Mouse (Mus musculus): Measurements from ENCODE around the gene Babam2.
"Not testable (repeated sequence)": the region's sequence is repeated elsewhere in the genome, so short reads cannot be mapped to it uniquely, and the experiment has no call there.

Gene Babam2

DNA sequence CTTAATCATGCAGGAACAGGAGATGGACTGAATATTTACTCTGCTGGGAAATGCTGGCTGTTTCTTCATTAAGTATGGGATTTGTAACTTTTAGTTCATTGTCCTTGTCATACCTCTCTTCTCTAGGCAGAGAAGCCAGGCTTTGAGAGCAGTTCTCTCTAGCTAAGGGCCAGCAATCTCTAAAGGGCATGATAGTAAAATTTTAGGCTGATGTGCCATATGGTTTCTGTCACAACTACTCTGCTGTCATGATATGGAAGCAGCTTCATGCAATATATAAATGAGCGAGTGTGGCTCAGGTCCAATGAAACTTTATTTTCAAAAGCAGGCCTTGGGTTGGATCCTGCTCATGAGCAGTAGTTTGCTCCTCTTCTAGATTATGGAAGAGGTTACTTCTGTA, 142.9 kb downstream of the Babam2 start:
- DNase-seq, result no peak

DNA sequence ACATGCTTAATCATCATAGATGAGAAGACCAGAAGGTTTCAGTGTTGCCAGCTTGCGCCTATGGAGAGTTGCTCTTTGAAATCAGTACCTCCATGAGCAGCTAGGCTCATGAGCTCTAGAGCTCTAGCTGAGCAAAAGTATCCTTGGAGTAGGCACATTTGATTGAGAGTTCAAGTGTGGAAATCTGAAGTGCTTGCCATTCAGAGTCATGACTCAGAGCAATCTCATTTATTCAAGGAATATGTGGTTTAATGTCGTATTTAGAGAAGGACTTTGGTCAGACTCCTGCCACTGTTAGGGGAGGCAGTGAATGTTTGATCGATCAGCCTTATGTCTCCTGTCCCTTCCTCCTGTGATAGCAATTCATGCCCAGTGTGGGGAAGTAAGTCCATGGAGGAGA, 147.4 kb downstream of the Babam2 start:
- no peak for DNase-seq

- no peak for DNase-seq
These were observed 149.5 kb downstream of the Babam2 start for GRCm38 (mm10) chr5:31846971-31847370.

- no peak for DNase-seq
These were observed 151.5 kb downstream of the Babam2 start for GRCm38 (mm10) chr5:31848995-31849394.

DNA sequence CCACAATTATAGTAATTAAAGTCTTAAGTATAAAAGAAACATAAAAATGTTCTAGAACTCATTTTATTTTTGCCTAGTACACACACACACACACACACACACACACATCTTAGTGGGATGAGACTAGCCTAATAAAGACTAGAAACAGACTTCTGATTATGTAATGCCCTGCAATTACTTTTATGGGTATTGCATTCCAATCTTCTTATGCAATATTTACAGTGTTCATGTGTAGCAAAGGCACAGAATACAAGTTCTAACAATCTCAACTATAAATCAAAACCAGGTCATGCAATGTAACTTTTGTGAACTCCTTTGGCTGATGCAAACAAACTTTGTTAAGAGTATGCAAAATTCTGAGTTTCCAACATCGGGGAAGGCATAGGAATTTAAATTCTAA, 155.3 kb downstream of the Babam2 start:
- no peak for DNase-seq

GRCm38 (mm10) chr5:31853831-31854230, 156.3 kb downstream of the Babam2 start:
- no peak for DNase-seq

DNA sequence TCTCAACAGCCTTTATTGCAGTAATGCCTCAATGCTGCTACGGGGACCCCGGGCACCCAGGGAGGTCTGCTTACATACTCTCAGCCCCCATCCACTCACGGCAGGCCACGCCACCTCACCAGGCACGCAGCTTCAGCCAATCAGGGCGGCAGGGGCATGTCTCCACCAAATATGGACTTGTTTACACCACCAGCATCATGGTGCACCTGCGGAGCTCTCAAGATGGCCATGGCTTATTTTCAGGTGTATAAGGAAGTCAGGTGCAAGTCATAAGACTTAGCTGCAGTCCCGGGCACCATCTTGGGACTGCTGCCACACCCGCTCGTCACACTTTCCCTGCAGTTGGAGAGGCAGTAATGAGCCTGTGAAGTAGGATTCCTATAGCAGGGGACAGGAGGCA, 161.4 kb downstream of the Babam2 start:
- not testable (repeated sequence) for DNase-seq

GRCm38 (mm10) chr5:31860426-31860825, 162.9 kb downstream of the Babam2 start:
- no peak for DNase-seq

DNA sequence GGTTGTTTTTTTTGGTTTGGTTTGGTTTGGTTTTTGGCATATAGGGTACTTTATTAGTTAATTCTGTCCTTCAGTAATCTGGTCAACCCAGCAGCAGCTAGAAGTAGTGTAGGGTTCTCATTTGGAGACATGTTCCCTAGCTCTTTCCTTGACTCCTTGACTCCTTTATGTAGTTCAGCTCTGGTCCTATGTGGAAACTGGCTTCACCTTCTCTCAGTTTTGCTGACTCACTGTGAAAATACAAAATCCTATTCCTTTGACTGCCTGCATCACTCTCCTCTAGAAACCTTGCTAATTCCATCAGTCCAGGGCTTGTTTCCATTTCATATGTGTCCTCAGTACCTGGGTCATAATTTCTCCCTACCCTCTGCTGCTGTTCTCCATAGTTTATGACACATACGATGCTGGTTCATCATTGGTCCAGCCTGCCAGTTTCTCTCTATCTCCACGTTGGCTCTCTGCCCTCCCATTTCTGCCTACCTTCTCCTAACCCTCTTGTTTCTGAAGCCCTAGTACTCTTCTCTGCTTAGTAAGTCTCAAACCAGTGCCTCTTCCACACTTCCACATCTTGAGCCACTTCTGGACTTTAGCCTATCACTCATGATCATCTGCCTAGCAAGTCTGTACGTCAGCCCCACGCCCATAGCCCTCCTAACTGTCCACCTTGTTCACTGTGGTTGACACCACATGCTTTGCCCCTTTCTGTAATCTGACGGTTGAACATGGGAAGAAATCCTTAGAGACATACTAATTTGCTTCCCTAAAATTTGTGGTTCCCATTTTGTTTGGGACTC, 163.5 kb downstream of the Babam2 start:
- DNase-seq, result no peak

DNA sequence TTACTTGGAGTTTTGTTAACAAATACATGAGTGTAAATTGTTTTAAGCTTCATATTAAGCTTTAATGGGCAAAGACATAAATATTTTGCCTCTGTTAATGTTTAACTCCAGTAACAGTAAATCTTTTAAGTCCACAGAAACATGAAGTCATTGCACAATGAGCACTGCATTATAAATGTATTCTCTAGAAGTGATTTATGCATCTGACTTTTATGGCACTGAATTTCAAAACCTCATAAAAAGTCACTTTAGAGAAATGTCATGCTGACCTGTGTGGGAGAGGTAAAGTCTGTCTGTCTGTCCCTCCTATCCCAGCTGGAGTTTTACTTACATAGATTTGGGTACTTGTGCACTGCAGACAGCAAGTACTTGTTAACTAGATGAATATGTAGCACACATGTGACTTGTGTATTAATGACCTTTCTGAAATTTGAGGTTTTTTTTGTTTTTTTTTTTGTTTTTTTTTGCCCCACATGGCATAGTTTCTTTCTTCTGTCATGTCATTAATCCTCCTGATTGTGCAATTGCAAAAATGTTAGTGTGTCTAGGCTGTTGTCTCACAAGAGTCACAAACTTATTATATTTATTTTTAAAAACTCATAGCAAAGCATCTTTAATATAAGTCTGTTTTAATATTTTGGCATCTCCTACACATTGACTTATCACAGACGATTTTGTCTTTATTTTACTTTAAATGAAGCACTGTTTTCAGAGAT, 165.4 kb downstream of the Babam2 start:
- no peak for DNase-seq

GRCm38 (mm10) chr5:31864095-31864494, 166.6 kb downstream of the Babam2 start:
- no peak for DNase-seq

DNA sequence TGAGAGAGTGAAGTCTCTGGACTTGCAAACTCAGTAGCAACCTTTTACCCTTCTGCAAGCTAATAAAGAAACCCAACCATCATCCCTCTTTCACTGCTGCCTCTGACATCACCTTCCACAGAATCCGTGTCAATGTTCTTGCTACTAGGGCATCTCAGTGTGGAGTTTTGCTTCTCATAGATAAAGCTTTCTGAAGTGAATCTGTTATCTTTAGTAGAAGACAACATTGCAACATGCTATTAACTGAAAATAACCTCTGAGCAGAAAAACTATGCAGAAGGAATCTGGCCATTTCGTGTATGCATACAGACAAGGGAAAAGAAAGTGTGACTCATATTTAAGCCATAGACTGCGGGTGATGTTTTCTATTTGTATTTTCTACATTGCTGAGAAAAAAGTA, 168.6 kb downstream of the Babam2 start:
- DNase-seq, result no peak

DNA sequence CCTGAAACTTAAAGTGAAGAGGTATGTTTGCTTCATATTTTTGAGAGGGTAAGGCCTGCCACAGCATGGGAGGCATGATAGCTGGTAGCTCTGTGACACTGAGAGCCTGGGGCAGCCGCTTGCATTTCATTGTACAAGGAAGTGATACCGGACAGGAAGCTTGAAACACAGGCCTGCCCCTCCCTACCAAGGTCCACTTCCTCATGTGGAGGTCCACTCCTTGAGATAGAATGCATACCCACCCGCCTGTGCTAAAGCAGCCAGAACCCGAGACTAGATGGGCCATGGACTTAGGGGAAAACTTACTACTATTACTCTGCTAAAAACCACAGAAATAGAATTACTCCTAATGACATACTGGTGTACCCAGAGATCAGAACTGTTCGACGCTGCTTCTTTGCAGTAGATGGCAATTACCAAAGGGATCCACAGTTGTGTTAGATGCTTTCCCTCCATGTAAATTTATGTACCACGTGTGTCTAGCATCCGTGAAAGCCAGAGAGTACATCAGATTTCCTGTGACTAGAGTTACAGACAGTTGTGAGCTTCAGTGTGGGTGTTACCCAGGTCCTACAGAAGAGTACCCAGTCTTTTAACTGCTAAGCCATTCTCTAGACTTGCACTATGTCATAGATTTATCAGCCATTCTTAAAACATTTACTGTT, 173.5 kb downstream of the Babam2 start:
- DNase-seq, result no peak

- no peak for DNase-seq
These were observed 175.8 kb downstream of the Babam2 start for GRCm38 (mm10) chr5:31873328-31873727.

- no peak for DNase-seq
These were observed 177.1 kb downstream of the Babam2 start for GRCm38 (mm10) chr5:31874543-31874942.

GRCm38 (mm10) chr5:31875443-31875842, 178.0 kb downstream of the Babam2 start:
- DNase-seq, result peak; percentile 22

GRCm38 (mm10) chr5:31876216-31876974, 178.9 kb downstream of the Babam2 start:
- DNase-seq, result no peak

DNA sequence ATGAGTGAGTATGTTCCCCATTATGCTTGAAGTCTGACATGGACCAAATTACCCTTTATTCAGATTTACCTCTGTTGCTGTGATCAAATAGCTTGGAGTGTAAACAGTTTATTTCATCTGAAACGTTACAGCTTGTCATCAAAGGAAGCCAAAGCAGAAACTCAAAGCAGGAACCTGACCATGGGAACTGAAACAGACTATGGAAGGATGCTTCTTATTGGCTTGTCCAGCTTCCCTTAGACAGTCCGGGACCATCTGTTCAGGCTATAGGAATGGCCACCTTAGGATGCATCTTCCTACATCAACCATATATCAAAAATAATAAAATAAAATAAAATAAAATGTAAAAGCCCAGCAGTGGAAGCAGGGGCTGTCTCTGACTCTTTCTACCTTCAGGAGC, 183.0 kb downstream of the Babam2 start:
- DNase-seq, result no peak

GRCm38 (mm10) chr5:31882297-31882696, 184.8 kb downstream of the Babam2 start:
- DNase-seq, result no peak

GRCm38 (mm10) chr5:31884962-31885361, 187.5 kb downstream of the Babam2 start:
- no peak for DNase-seq

- no peak for DNase-seq
These were observed 190.1 kb downstream of the Babam2 start for GRCm38 (mm10) chr5:31887590-31887989.

- DNase-seq, result no peak
These were observed 190.9 kb downstream of the Babam2 start for GRCm38 (mm10) chr5:31888341-31888740.

DNA sequence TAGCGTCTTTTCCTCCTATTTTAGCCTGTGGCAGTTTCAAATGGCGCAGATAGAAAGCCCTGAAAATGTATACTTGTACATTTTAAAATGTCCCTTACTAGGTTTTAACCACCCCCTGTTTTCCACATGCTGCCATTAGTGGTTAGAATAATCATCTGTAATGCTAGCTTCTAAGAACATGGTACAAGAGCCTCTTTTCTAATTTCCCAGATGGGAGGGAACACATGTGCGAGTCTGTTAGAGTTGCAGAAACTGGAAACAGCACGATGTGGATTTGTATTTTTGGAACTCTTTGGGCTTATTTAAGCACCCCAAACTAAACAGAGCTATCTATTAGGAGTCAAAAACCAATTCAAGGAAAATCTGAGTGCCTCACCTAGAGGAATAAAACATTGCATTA, 195.1 kb downstream of the Babam2 start:
- DNase-seq, result no peak
